Comparison of ENCODE assay signal across 15 mouse cellular contexts in genomic region chr13:55826796-55827678, GRCm38 (mm10). TPM values are rescaled to one million over a fixed set of nuclear protein-coding genes. Genes with fewer than 3 reads are reported as not detected.
DNase-seq lines count a peak whose midpoint lies in the region; ATAC-seq and TF ChIP-seq lines count a peak whose summit lies in the region.
"Had no signal": no experiment of that assay in that cellular context is flagged by ENCODE, and none has a peak within 500 bp of the region (broad histone marks: within the 10 kb centered on the region; RNA-seq: fewer than 3 reads in every experiment).

No protein-coding gene starts in this region.

- H3K9me3 ChIP-seq in lung, embryonic 14.5 days (ENCODE audit: low read depth, low read length): no peaks in the 10 kb centered on the region
- H3K9me3 ChIP-seq in intestine, postnatal 0 days (ENCODE audit: control insufficient read depth): no peaks in the 10 kb centered on the region
- no peaks in the 10 kb centered on the region for H3K9me3 ChIP-seq in stomach, embryonic 15.5 days
- H3K9me3 ChIP-seq: heart, embryonic 12.5 days; hindbrain, embryonic 13.5 days; liver, embryonic 12.5 days had no signal

- TF ChIP-seq POLR2A in lung, adult 2 months (IDR thresholded peaks at IDR 0.05; ENCODE audit: borderline replicate concordance, extremely low read depth, low read depth, low read length): no peak

- no peaks in the 10 kb centered on the region for H3K4me1 ChIP-seq in lung, embryonic 14.5 days (ENCODE audit: insufficient read depth)
- H3K4me1 ChIP-seq in lung, adult 2 months (ENCODE audit: control insufficient read depth, insufficient read depth, low read length): peaks cover 7% of the 10 kb centered on the region; the same call in 1 of the 2 replicates
- no peaks in the 10 kb centered on the region for H3K4me1 ChIP-seq in intestine, postnatal 0 days (replicated peaks; ENCODE audit: control insufficient read depth, insufficient read depth, low read length)
- H3K4me1 ChIP-seq in stomach, embryonic 15.5 days: peaks cover 37% of the 10 kb centered on the region

- H3K4me2 ChIP-seq in lung, embryonic 14.5 days: no peak overlapping the region
- H3K4me2 ChIP-seq in intestine, postnatal 0 days (replicated peaks; ENCODE audit: low read depth): peak overlapping the region; percentile 89
- peak overlapping the region; percentile 58 for H3K4me2 ChIP-seq in stomach, embryonic 15.5 days
- H3K4me2 ChIP-seq: hindbrain, embryonic 13.5 days; liver, embryonic 12.5 days had no signal

- DNase-seq in cerebellum, postnatal 10 days: peak; percentile 17 to 51
- DNase-seq in cerebellum, postnatal 4 days (ENCODE audit: low spot score in 2 of 2): no peak
- peak; percentile 36 for DNase-seq in lung, embryonic 14.5 days
- DNase-seq in lung, adult 2 months: no peak
- no peak for DNase-seq in thymus, postnatal 36 days
- DNase-seq in ovary, adult 18-20 months (ENCODE audit: low spot score): no peak
- DNase-seq: adrenal gland, adult 8-10 months; kidney, postnatal 14 days; right cerebral cortex, postnatal 4 days had no signal

- H3K4me3 ChIP-seq in lung, embryonic 14.5 days (ENCODE audit: low read depth, low read length): no peak overlapping the region
- no peak overlapping the region for H3K4me3 ChIP-seq in lung, adult 2 months (replicated peaks; ENCODE audit: extremely low read depth, low read depth, low read length)
- H3K4me3 ChIP-seq in intestine, postnatal 0 days (ENCODE audit: low read depth, low read length): peak overlapping the region; percentile 59
- H3K4me3 ChIP-seq in stomach, embryonic 15.5 days (replicated peaks): peak overlapping the region; percentile 64
- H3K4me3 ChIP-seq: hindbrain, embryonic 13.5 days; liver, embryonic 12.5 days had no signal

- peaks cover 93% of the 10 kb centered on the region for H3K27me3 ChIP-seq in lung, embryonic 14.5 days (ENCODE audit: insufficient read depth, low read length)
- H3K27me3 ChIP-seq in intestine, postnatal 0 days (replicated peaks; ENCODE audit: control insufficient read depth, insufficient read depth, low read length): peaks cover 54% of the 10 kb centered on the region
- peaks cover 33% of the 10 kb centered on the region for H3K27me3 ChIP-seq in stomach, embryonic 15.5 days (replicated peaks)

- no peaks in the 10 kb centered on the region for H3K36me3 ChIP-seq in lung, embryonic 14.5 days (ENCODE audit: insufficient read depth)
- H3K36me3 ChIP-seq in intestine, postnatal 0 days (ENCODE audit: control insufficient read depth, insufficient read depth): no peaks in the 10 kb centered on the region
- no peaks in the 10 kb centered on the region for H3K36me3 ChIP-seq in stomach, embryonic 15.5 days
- H3K36me3 ChIP-seq: heart, embryonic 12.5 days; hindbrain, embryonic 13.5 days; liver, embryonic 12.5 days had no signal

- 8% methylated on average over 13 of the region's 13 CpGs for WGBS in lung, embryonic 14.5 days
- WGBS in lung, adult 2 months: 14% methylated on average over 13 of the region's 13 CpGs
- WGBS in intestine, postnatal 0 days: 23% methylated on average over 13 of the region's 13 CpGs
- 15% methylated on average over 13 of the region's 13 CpGs for WGBS in stomach, embryonic 15.5 days

- H3K9ac ChIP-seq in lung, embryonic 14.5 days: no peak overlapping the region
- H3K9ac ChIP-seq in intestine, postnatal 0 days (ENCODE audit: low read depth, low read length): peak overlapping the region; percentile 34; the same call in 1 of the 2 replicates
- H3K9ac ChIP-seq in stomach, embryonic 15.5 days: peak overlapping the region; percentile 59; the same call in 1 of the 2 replicates
- H3K9ac ChIP-seq: heart, embryonic 12.5 days; hindbrain, embryonic 13.5 days; liver, embryonic 12.5 days had no signal

- no peak for ATAC-seq in lung, embryonic 14.5 days (ENCODE audit: insufficient read depth)
- no peak for ATAC-seq in intestine, postnatal 0 days
- no peak for ATAC-seq in stomach, embryonic 15.5 days (ENCODE audit: insufficient read depth, low FRiP score, low read depth)
- ATAC-seq: liver, embryonic 12.5 days had no signal

- TF ChIP-seq CTCF in lung, embryonic 14.5 days (IDR thresholded peaks at IDR 0.05; ENCODE audit: low read depth): no peak
- TF ChIP-seq CTCF in lung, adult 2 months (IDR thresholded peaks at IDR 0.05; ENCODE audit: insufficient read depth, low read length): no peak
- TF ChIP-seq CTCF in intestine, postnatal 0 days (IDR thresholded peaks at IDR 0.05; ENCODE audit: low read depth): no peak

- no peak overlapping the region for H3K27ac ChIP-seq in lung, embryonic 14.5 days (ENCODE audit: low read depth)
- H3K27ac ChIP-seq in intestine, postnatal 0 days (ENCODE audit: low read depth, low read length): 0 out of 2 replicates have a peak overlapping the region, but pooled peaks have one; percentile 17
- peak overlapping the region; percentile 75 for H3K27ac ChIP-seq in stomach, embryonic 15.5 days
- H3K27ac ChIP-seq: hindbrain, embryonic 13.5 days; liver, embryonic 12.5 days had no signal

RNA-seq across cellular contexts. Expression of gene Pitx1, which starts 9.0 kb away (rescaled TPM):
- 0.28 TPM in 1 of 2 replicates, not detected in the other for polyA plus RNA-seq in lung, embryonic 14.5 days (2014; fragmentation: Nextera tagmentation; extraction: Ambion mirVana)
- 0.14 and 26.6 TPM in 2 replicates for polyA plus RNA-seq in lung, adult 2 months (2012; rRNA removed)
- 5.9 and 8.2 TPM in 2 replicates for polyA plus RNA-seq in intestine, postnatal 0 days (2015; fragmentation: Nextera tagmentation; extraction: Ambion mirVana)
- polyA plus RNA-seq in stomach, embryonic 15.5 days (2015; fragmentation: Nextera tagmentation; extraction: Ambion mirVana): 138 and 168 TPM in 2 replicates

RNA-seq across cellular contexts. Expression of gene Catsper3, which starts 42.7 kb away (rescaled TPM):
- 0.18 TPM in 1 of 2 replicates, not detected in the other for polyA plus RNA-seq in lung, embryonic 14.5 days (2014; fragmentation: Nextera tagmentation; extraction: Ambion mirVana)
- polyA plus RNA-seq in lung, adult 2 months (2012; rRNA removed): 0.19 TPM in 1 of 2 replicates, not detected in the other
- 0.14 and 0.22 TPM in 2 replicates for polyA plus RNA-seq in intestine, postnatal 0 days (2015; fragmentation: Nextera tagmentation; extraction: Ambion mirVana)
- polyA plus RNA-seq in stomach, embryonic 15.5 days (2015; fragmentation: Nextera tagmentation; extraction: Ambion mirVana): 0.10 TPM in 1 of 2 replicates, not detected in the other
- polyA plus RNA-seq: forebrain, embryonic 11.5 days; heart, embryonic 12.5 days; hindbrain, embryonic 13.5 days; liver, embryonic 12.5 days had no signal

Comparison
In these comparisons a context has a peak if more than half of its experiments do, and no peak if none do; other contexts are left out.
1. DNase-seq: peak in cerebellum, postnatal 10 days (2 of 2) and lung, embryonic 14.5 days (single experiment); none in cerebellum, postnatal 4 days (0 of 2), lung, adult 2 months (single experiment), thymus, postnatal 36 days (0 of 2) and ovary, adult 18-20 months (single experiment).
2. H3K4me3 ChIP-seq: peak in intestine, postnatal 0 days (single experiment) and stomach, embryonic 15.5 days (single experiment); none in lung, embryonic 14.5 days (single experiment) and lung, adult 2 months (single experiment).